Mouse (Mus musculus) intestine, postnatal 0 days (tissue): ENCODE results near the gene Slc13a3. TPM values are rescaled to one million over a fixed set of nuclear protein-coding genes. Genes with fewer than 3 reads are reported as not detected.
A peak's percentile ranks its signal among the peaks of the same experiment; 100 is the strongest.

Experiments
- ATAC-seq: fragments of 200-750 bp; cut with Nextera tagmentation; 2 replicates; pipeline ENCODE4 v1.8.0; 2017; ENCODE audit warnings: mild to moderate bottlenecking, moderate TSS enrichment, moderate library complexity
- H3K27ac ChIP-seq: fragments of 300-500 bp; sonication (generic); 2 replicates; pipeline ENCODE4 v1.5.1; 2014; ENCODE audit warnings: mild to moderate bottlenecking, low read depth, low read length, moderate library complexity
- H3K27me3 ChIP-seq: fragments of 300-500 bp; sonication (generic); replicated peaks from 2 replicates; pipeline ENCODE4 v1.6.1; 2014; ENCODE audit warnings: low read length, mixed read lengths; ENCODE audit not compliant: control insufficient read depth, insufficient read depth
- H3K36me3 ChIP-seq: fragments of 300-500 bp; sonication (generic); 2 replicates; pipeline ENCODE4 v1.6.1; 2014; ENCODE audit warnings: mild to moderate bottlenecking, moderate library complexity; ENCODE audit not compliant: control insufficient read depth, insufficient read depth
- H3K4me1 ChIP-seq: fragments of 300-500 bp; sonication (generic); replicated peaks from 2 replicates; pipeline ENCODE4 v1.6.1; 2014; ENCODE audit warnings: antibody characterized with exemption, low read length, mixed read lengths; ENCODE audit not compliant: control insufficient read depth, insufficient read depth
- H3K4me2 ChIP-seq: fragments of 300-500 bp; sonication (generic); replicated peaks from 2 replicates; pipeline ENCODE4 v1.6.1; 2014; ENCODE audit warnings: low read depth, mild to moderate bottlenecking, moderate library complexity
- H3K4me3 ChIP-seq: fragments of 300-500 bp; sonication (generic); 2 replicates; pipeline ENCODE4 v1.5.1; 2014; ENCODE audit warnings: low read depth, low read length
- H3K9ac ChIP-seq: fragments of 300-500 bp; sonication (generic); 2 replicates; pipeline ENCODE4 v1.6.1; 2014; ENCODE audit warnings: mild to moderate bottlenecking, low read depth, low read length
- H3K9me3 ChIP-seq: fragments of 300-500 bp; sonication (generic); 2 replicates; pipeline ENCODE4 v1.6.1; 2016; ENCODE audit warnings: mixed run types; ENCODE audit not compliant: control insufficient read depth
- CTCF ChIP-seq: sonication (generic); IDR thresholded peaks from 2 replicates; pipeline ENCODE4 v1.5.1; 2016; ENCODE audit warnings: low read depth, mild to moderate bottlenecking, control low read depth, antibody characterized with exemption, moderate library complexity
- WGBS: fragments of 180-500 bp; shearing (Covaris S2); extraction: QIAGEN DNeasy Blood & Tissue Kit; methylation state at CpG from one replicate; pipeline ENCODE4 v1.1.7; 2014; 5-methylcytosine and 5-hydroxymethylcytosine counted together
- polyA plus RNA-seq: library from polyadenylated mRNA; unstranded; fragments of >200 nt; fragmentation: Nextera tagmentation; extraction: Ambion mirVana; gene quantifications from 2 replicates; pipeline ENCODE4 v1.2.1, GENCODE M21; 2015

The Slc13a3 gene
- polyA plus RNA-seq, 1 experiment from 2014 or later, result not detected

DNA sequence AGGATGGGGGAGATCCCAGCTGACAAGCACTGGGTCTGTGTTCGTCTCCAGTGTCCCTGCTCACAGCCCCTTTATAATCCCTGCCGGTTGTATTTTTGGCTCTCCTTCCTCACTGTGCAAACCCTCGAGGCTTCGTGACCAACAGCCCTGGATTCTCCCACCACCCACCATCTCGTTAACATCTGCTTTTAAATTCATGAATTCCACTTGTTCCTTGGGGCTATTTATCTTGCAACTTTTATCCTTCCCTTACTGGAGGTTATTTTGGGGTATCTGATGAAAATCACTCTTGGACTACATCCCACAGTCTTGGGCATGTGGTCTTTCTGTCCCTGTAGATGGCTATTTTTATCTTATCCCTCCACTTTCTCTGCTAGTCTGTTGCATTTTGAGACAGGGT, 37.4 kb upstream of the Slc13a3 start:
- no peak for ATAC-seq
- H3K4me1 ChIP-seq, result no peaks in the 10 kb centered on the region
- no peak overlapping the region for H3K9ac ChIP-seq
- TF ChIP-seq CTCF, result no peak
- H3K4me3 ChIP-seq, result no peak overlapping the region
- H3K4me2 ChIP-seq, result no peak overlapping the region
- H3K36me3 ChIP-seq, result no peaks in the 10 kb centered on the region
- whole genome bisulfite sequencing, result 62% methylated on average over 5 of the region's 5 CpGs
- no peaks in the 10 kb centered on the region for H3K9me3 ChIP-seq
- no peaks in the 10 kb centered on the region for H3K27me3 ChIP-seq
- no peak overlapping the region for H3K27ac ChIP-seq

DNA sequence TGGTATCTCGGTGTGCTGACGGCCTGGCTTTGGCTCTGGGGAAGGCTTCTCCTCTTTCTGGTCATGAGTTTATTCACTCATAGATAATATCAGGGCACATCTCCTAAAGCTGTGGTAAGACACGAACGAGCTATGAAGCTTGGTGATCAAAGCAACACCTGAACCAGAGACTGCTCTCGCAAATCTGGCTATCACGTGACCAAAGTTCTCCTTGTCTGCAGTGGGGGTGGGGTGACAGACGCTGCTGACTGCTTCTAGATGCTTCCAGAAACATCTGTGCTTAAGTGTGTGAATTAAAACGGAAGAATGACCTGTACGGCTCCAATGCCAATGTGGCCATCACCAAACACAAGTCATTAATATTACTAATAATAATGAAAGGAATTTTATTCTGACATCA, 36.7 kb upstream of the Slc13a3 start:
- no peak for TF ChIP-seq CTCF
- 56% methylated on average over 9 of the region's 9 CpGs for WGBS

DNA sequence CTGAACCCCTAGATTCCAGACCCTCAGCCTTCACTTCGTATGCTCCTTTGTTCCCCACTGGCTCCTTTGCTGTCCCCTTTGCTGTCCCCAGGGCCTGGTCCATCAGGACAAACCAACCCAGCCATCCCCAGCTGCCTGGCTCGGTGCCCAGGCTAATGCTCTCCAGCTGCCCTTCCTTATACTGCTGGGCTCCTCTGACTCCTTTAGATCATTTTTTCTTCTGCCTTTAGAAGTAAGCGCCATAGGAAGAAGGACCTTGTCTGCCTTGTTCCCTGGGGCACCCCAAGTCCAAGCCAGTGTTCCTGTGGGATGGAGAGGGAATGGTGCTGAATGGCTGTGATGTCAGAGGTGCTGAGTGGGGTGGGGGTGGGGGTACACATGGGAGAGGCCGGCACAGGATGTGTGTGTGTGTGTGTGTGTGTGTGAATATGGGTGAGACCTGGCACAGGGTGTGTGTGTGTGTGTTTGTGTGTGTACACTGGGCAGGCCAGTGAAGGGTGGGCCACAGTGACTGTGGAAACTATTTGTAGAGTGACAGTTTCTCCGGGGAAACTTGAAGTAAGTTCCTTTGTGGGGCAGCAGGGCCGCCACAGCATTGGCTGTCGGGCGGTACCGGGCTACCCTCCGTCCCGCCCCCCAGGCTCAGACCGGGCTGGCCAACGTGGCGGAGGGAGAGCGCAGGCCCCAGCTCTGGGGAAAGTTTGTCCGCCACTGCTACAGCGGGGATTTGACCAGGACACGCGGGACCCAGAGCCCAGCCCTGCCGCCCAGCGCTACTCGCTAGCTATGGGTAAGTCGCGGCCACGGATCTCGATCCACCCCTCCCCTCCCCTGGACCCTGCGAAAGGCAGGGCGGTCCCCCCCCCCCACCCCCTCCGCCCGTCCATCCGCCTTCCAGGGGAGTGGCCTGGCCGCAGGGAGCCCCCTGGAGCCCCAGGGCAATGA, 30.5 kb upstream of the Slc13a3 start, which contains the start of gene Slc2a10:
Slc2a10 (plus strand) TSS at position 529 of the 945 bp plus-strand sequence.
- ATAC-seq, result peak; percentile 61
- Histone ChIP-seq H3K4me2 (peak within 1 kb of the TSS; percentile 59), H3K27ac (no peak within 1 kb of the TSS), H3K36me3 (no peaks in the 10 kb centered on the region), H3K4me1 (no peaks in the 10 kb centered on the region), H3K9me3 (no peaks in the 10 kb centered on the region), H3K4me3 (peak within 1 kb of the TSS; percentile 36), H3K9ac (peak within 1 kb of the TSS; percentile 50; the same call in 1 of the 2 replicates), H3K27me3 (no peaks in the 10 kb centered on the region)
- no peak for TF ChIP-seq CTCF
- 5% methylated on average over 30 of the region's 32 CpGs for WGBS

More for the DNA sequence above, 36.7 kb upstream of the Slc13a3 start:
- no peaks in the 10 kb centered on the region for H3K27me3 ChIP-seq
- H3K4me2 ChIP-seq, result no peak overlapping the region
- H3K27ac ChIP-seq, result no peak overlapping the region
- no peaks in the 10 kb centered on the region for H3K9me3 ChIP-seq
- H3K9ac ChIP-seq, result no peak overlapping the region
- H3K4me1 ChIP-seq, result no peaks in the 10 kb centered on the region
- ATAC-seq, result no peak
- no peaks in the 10 kb centered on the region for H3K36me3 ChIP-seq
- no peak overlapping the region for H3K4me3 ChIP-seq

DNA sequence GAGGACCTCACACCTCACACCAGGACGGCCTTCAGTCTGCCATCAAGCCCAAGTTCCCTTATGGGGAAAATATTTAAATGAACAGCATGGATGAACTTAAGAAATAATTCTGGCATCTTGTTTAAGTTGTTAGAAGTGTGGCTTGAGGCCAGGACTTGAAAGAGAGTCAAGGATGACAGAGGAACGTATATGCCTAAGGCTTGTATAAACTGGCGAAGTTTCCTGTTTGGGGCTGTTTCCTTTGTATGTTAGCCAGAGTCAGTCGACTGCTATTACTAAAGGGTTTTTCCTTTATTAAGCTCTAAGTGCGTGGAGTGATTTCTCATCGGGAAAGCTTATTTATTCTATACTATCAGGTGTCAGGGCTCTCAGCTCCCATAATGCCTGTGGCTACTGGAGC, 25.8 kb upstream of the Slc13a3 start:
- H3K4me2 ChIP-seq, result no peak overlapping the region
- H3K27me3 ChIP-seq, result no peaks in the 10 kb centered on the region
- 53% methylated on average over 6 of the region's 6 CpGs for WGBS
- H3K4me1 ChIP-seq, result 0 out of 2 replicates have a peak, but pooled peaks cover under 1% of the 10 kb centered on the region
- no peak for ATAC-seq
- H3K36me3 ChIP-seq, result no peaks in the 10 kb centered on the region
- no peak overlapping the region for H3K9ac ChIP-seq
- H3K9me3 ChIP-seq, result no peaks in the 10 kb centered on the region
- H3K27ac ChIP-seq, result no peak overlapping the region
- no peak for TF ChIP-seq CTCF
- H3K4me3 ChIP-seq, result no peak overlapping the region

DNA sequence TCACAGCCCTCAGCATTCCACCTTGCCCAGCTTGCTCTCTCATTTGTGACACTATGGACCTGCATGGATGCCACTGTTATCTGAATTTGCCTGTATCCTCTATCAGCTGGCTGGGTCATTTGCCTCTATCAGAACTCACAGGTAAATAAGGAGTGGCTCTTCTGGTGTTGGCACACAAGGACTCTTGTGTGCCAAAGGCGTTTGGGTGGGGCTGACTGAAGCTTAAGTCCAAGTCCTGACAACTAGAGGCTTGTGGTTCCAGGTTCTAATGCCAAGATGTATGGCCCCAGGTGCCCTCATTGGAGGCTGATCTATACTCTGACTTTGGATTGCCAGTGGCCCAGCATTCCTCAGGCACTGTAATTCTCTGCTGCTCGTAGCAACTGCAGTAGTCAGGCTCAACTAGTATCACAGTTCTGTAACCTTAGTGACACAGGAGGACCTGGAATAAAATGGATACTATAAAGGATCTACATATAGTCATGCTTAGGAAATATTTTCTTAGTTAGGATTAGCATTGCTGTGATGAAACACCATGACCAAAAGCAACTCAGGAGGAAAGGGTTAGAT, 24.8 kb upstream of the Slc13a3 start:
- no peaks in the 10 kb centered on the region for H3K9me3 ChIP-seq
- H3K9ac ChIP-seq, result no peak overlapping the region
- WGBS, result 38% methylated on average over 2 of the region's 2 CpGs
- no peaks in the 10 kb centered on the region for H3K36me3 ChIP-seq
- ATAC-seq, result 0 out of 2 replicates have a peak, but pooled peaks have one; percentile 23
- no peak overlapping the region for H3K27ac ChIP-seq
- H3K27me3 ChIP-seq, result no peaks in the 10 kb centered on the region
- no peak overlapping the region for H3K4me2 ChIP-seq
- 0 out of 2 replicates have a peak, but pooled peaks cover 4% of the 10 kb centered on the region for H3K4me1 ChIP-seq
- TF ChIP-seq CTCF, result no peak
- H3K4me3 ChIP-seq, result no peak overlapping the region

DNA sequence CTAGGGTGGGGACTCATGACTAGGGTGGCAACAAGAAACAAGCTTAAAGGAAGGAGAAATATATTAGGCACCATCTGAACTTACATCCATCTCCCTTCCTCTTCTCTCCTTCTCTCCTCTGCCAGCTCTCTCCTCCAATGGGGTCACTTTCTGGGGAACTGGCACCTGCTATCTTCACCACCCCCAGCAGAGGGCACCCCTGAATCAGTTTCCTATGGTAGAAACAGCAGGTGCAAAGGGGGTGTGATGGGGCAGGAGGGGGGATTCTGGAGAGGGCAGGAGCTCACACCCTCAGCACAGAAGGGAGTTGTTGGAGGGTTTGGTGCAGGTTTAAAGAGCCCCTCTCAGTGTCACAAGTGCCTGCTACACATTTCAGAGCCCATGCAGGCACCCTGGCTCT, 23.2 kb upstream of the Slc13a3 start:
- Histone ChIP-seq H3K4me1 (0 out of 2 replicates have a peak, but pooled peaks cover 4% of the 10 kb centered on the region), H3K36me3 (no peaks in the 10 kb centered on the region), H3K27ac (no peak overlapping the region), H3K4me3 (no peak overlapping the region), H3K9me3 (no peaks in the 10 kb centered on the region), H3K27me3 (no peaks in the 10 kb centered on the region), H3K4me2 (no peak overlapping the region), H3K9ac (no peak overlapping the region)
- ATAC-seq, result no peak
- peak; percentile 65 for TF ChIP-seq CTCF
